Mouse (Mus musculus) liver, adult (tissue): ENCODE results near the gene Ugdh.

ENCODE experiments used
- GATA4 ChIP-seq: IDR thresholded peaks from 2 replicates; pipeline ENCODE4 v1.6.1; 2014; ENCODE audit warnings: mild to moderate bottlenecking, low read length; ENCODE audit not compliant: insufficient replicate concordance

Ugdh gene

DNA sequence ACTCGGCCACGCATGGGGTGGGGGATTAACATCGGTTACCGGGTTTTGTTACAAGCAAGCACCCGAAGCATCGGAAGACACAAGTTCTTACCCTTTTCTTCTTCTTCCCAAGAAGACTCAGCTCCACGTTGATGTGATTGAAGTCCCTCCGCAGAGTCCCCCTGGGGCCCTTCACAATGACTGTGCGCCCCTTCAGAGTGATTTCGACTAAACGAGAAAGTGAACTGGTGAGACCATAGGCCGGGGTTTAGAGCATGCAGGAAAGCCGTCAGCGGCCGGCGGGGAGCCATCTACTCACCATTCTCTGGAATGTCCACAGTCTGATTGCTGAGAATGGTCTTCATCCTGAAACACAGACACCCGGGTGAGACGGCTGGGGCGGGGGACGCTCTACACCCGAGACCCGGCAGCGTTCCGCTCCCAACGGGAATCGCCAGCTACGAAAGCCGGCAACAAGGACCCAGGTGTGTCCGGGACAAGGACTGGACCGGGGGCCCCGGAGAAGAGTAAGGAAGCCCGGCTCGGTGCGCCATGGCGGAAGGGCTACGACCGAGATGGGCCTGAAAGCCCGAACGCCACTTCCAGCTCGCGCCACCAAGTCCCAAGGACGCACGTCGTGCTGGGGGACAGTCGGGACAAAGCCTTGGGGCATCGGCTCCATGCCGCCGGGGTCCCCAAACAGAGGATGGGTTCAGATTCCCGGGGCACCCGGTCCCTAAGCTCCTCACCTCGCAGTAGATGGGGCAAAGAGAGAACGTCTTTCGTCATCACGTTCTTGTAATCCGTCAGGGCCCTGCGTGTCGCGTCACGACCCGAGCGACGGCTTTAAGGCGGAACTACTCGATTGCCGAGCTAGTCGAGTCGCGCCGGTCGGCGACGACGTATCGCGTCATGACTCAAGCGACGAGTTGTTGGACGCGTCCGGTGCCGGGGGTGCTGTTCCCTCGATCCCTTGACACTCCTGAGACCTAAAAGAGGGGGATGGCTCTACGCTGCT is 44.8 kb downstream of the Ugdh start, which contains the start of the genes Rpl9 and Lias:
TSS of gene Rpl9 (minus strand) at position 797 of the 997 bp plus-strand sequence.
TSS of gene Lias (plus strand) at position 850 of the 997 bp plus-strand sequence.
- peak; percentile 73; the same call in 1 of the 2 replicates for TF ChIP-seq GATA4

- no peak for TF ChIP-seq GATA4
Measured at GRCm38 (mm10) chr5:65387008-65387867, 48.5 kb downstream of the Ugdh start.

GRCm38 (mm10) chr5:65385704-65386103 is 50.0 kb downstream of the Ugdh start:
- no peak for TF ChIP-seq GATA4

DNA sequence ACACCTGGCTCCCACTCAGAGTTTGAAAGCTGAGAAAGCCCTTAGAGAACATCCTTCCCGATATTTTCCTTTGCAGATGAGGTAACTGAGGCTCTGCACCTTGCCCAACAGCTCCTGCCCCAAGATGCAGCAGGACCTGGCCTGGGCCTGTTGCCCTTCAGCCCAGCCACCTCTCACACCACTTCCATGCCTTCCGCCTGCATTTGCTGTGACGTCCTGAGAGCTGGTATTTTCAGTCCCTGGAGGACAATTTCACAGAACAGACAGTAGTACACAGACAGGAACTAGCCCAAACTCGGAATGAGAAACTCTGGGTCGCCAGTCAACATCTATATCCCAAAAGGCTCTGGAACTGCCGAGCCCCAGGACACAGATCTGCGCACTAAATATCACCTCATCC is 61.0 kb downstream of the Ugdh start:
- TF ChIP-seq GATA4 = no peak

DNA sequence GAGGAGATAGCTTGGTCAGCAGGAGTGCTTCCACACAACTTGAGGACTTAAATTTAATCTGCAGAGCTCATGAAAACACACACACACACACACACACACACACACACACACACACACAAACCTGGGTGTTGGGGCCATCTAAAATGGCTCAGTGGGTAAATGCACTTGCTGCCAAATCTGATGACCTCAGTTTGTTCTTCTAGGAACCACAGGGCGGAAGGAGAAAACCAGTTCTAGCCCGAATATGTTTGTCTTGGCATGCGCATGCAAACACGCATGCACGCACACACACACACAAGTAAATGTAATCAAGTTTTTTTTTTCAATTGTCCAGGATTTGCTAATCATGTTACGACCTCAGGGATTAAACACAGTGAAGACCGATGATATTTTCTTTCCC is 64.2 kb downstream of the Ugdh start:
- no peak for TF ChIP-seq GATA4

DNA sequence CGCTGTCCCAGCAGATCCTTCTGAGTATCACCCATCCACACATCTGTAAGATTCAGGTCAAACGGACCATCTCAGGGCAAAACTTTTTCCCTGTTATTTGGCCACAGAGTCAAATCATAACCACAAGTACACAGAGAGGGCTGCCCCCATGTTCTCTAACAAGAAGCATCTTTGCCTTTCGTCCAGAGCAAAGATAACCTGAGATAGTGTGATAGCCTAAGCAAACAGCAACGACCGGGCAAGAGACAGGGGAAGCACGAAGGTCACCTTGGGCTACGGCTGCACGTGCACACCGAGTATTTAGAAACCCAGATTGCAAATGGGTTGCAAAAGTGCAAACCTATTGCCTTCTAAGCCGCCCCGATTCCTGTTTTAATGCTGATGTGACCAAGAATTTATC is 67.9 kb downstream of the Ugdh start:
- TF ChIP-seq GATA4 = peak; percentile 89; the same call in 1 of the 2 replicates
